Mouse (Mus musculus) olfactory bulb, adult 2 months (tissue): Measurements from ENCODE around the gene Rdm1. TPM values are rescaled to one million over a fixed set of nuclear protein-coding genes. Genes with fewer than 3 reads are reported as not detected.
"Not testable (repeated sequence)": the region's sequence is repeated elsewhere in the genome, so short reads cannot be mapped to it uniquely, and the experiment has no call there.

Experiments used
- H3K27ac ChIP-seq: fragments of 200-500 bp; 2 replicates; pipeline ENCODE4 v1.5.1; 2012; ENCODE audit warnings: low read depth, low read length; ENCODE audit not compliant: insufficient read depth
- H3K4me1 ChIP-seq: fragments of 200-500 bp; 2 replicates; pipeline ENCODE4 v1.6.1; 2012; ENCODE audit warnings: low read length; ENCODE audit not compliant: control insufficient read depth, insufficient read depth
- H3K4me3 ChIP-seq: fragments of 200-500 bp; 2 replicates; pipeline ENCODE4 v1.5.1; 2012; ENCODE audit warnings: mild to moderate bottlenecking, low read depth, low read length, moderate library complexity; ENCODE audit not compliant: insufficient read depth
- CTCF ChIP-seq: fragments of 200-500 bp; IDR thresholded peaks from 2 replicates; pipeline ENCODE4 v1.5.1; 2012; ENCODE audit warnings: low read depth, mild to moderate bottlenecking, low read length, moderate library complexity; ENCODE audit not compliant: insufficient read depth
- POLR2A ChIP-seq: fragments of 200-500 bp; IDR thresholded peaks from 2 replicates; pipeline ENCODE4 v1.6.1; 2012; ENCODE audit warnings: mild to moderate bottlenecking, low read depth, low read length, moderate library complexity; ENCODE audit not compliant: insufficient read depth
- WGBS: fragments of 180-500 bp; shearing (Covaris S2); methylation state at CpG from one replicate; pipeline ENCODE4 v1.1.7; 2018; 5-methylcytosine and 5-hydroxymethylcytosine counted together
- polyA plus RNA-seq: library from polyadenylated mRNA; stranded (reverse); fragments of >200 nt; gene quantifications from 2 replicates; pipeline ENCODE4 v1.2.4, GENCODE M21; 2012; ENCODE audit warnings: low replicate concordance; ENCODE audit not compliant: missing spikeins, insufficient read depth, insufficient read length

The Rdm1 gene
- polyA plus RNA-seq, 1 experiment, result not detected

DNA sequence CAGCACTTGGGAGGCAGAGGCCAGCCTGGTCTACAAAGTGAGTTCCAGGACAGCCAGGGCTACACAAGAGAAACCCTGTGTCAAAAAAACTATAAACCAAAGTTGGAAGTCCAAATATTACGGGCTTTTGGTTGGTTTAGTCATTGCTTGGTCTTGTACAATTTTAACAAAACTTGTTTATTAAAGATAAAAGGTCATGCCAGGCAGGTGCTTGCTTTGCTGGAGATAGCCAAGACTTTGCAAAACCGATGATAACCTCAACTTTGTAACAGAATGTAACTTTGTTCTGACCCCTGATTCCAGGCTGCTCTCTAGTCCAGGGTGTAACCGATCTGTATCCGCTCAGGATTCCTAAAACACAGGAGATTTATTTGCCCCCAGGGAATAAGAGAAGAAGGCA lies 29.4 kb downstream of the Rdm1 start:
- TF ChIP-seq CTCF (no peak), POLR2A (no peak)
- no peak overlapping the region for H3K4me3 ChIP-seq
- 94% methylated on average over 4 of the region's 4 CpGs for WGBS
- no peaks in the 10 kb centered on the region for H3K4me1 ChIP-seq
- H3K27ac ChIP-seq, result no peak overlapping the region

DNA sequence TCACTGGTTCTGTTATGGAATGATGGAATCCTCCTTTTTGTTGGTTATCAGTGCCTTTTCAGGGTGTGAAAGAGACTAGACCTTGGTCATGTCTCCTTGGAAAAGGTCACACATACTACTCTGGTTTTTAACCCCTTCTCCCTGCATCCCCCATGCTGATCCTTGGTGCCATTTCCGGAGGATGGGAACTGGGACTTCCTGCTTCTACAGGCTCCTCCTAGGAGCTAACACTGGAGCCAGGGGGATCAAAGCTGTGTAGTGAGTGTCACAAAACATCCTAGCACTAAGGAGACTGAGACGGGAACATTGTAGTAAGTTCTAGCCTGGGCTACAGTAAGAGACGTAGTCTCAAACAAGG lies 30.5 kb downstream of the Rdm1 start:
- 4% methylated on average over 3 of the region's 3 CpGs for WGBS
- Histone ChIP-seq H3K4me3 (peak overlapping the region; percentile 47), H3K4me1 (no peaks in the 10 kb centered on the region), H3K27ac (peak overlapping the region; percentile 99)
- TF ChIP-seq POLR2A, result no peak
- TF ChIP-seq CTCF, result no peak

- Histone ChIP-seq H3K4me3 (peak overlapping the region; percentile 47), H3K27ac (peak overlapping the region; percentile 99)
- 0 out of 2 replicates have a peak, but pooled peaks have one; percentile 24 for TF ChIP-seq POLR2A
- WGBS, result under 1% methylated on average over 38 of the region's 40 CpGs
- not testable (repeated sequence) for H3K4me1 ChIP-seq
Measured at GRCm38 (mm10) chr11:101657886-101658750, 31.1 kb downstream of the Rdm1 start.

DNA sequence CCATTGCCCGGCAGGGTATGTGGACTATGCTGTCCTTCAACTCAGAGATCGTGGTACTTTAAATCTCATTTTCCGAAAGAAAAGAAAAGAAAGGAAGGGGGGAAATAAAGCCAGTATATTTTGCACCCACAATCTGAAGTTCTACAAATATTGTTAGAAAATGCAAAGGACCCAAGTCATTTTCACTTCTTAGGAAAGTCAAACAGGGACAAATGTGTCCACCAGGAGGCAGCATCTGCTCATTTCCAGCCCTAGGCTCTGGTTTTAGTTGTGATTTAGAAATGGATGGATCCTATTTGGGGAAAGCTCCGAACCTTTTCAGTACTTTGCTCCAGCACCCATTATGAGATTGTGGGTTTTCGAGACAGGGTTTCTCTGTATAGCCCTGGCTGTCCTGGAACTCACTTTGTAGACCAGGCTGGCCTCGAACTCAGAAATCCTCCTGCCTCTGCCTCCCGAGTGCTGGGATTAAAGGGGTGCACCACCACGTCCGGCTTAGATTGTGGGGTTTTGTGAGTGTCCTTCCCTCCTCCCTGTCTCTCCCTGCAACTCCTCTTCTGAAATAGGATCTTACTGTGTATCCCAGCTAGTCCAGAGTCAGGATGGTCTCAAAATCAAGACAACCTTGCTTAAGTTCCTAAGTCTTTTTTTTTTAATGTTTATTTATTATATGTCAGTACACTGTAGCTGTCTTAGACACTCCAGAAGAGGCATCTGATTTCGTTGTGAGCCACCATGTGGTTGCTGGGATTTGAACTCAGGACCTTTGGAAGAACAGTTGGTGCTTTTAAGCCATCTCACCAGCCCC lies 32.0 kb downstream of the Rdm1 start:
- peak overlapping the region; percentile 81 for H3K27ac ChIP-seq
- WGBS, result 27% methylated on average over 10 of the region's 10 CpGs
- TF ChIP-seq POLR2A, result no peak
- no peak for TF ChIP-seq CTCF
- no peaks in the 10 kb centered on the region for H3K4me1 ChIP-seq
- no peak overlapping the region for H3K4me3 ChIP-seq

DNA sequence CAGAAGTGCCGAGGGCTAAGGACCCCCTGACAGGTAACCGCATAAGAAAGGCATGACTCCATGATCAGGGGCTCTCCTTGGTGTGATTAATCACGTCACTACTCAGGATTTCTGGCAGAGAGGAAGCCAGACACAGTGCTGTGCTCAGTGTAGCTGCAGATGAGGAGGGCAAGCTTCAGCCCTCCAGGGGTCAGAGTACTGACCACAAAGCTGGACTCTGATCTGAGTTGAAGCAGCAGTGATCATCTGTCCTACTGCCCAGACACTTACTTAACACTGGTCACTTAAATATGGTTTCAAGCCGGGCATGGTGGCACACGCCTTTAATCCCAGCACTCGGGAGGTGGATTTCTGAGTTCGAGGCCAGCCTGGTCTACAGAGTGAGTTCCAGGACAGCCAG lies 34.2 kb downstream of the Rdm1 start:
- 80% methylated on average over 7 of the region's 7 CpGs for WGBS

GRCm38 (mm10) chr11:101661786-101662185 lies 34.8 kb downstream of the Rdm1 start:
- Histone ChIP-seq H3K4me3 (no peak overlapping the region), H3K4me1 (peaks cover 2% of the 10 kb centered on the region; the same call in 1 of the 2 replicates), H3K27ac (no peak overlapping the region)
- TF ChIP-seq POLR2A (no peak), CTCF (no peak)
- WGBS, result 85% methylated on average over 5 of the region's 5 CpGs

More for the DNA sequence above, 34.2 kb downstream of the Rdm1 start:
- H3K4me1 ChIP-seq, result no peaks in the 10 kb centered on the region
- TF ChIP-seq POLR2A, result no peak
- no peak for TF ChIP-seq CTCF
- H3K4me3 ChIP-seq, result no peak overlapping the region
- H3K27ac ChIP-seq, result no peak overlapping the region

GRCm38 (mm10) chr11:101663229-101664027 lies 36.4 kb downstream of the Rdm1 start:
- H3K4me3 ChIP-seq, result no peak overlapping the region
- 83% methylated on average over 11 of the region's 11 CpGs for WGBS
- TF ChIP-seq CTCF, result no peak
- TF ChIP-seq POLR2A, result no peak
- H3K4me1 ChIP-seq, result peaks cover 12% of the 10 kb centered on the region
- H3K27ac ChIP-seq, result no peak overlapping the region

GRCm38 (mm10) chr11:101664825-101665635 lies 38.0 kb downstream of the Rdm1 start, which contains the start of gene Arl4d:
Gene Arl4d (plus strand): TSS chr11:101665541.
- TF ChIP-seq CTCF, result no peak
- TF ChIP-seq POLR2A, result peak; percentile 100
- Histone ChIP-seq H3K4me1 (peaks cover 24% of the 10 kb centered on the region), H3K27ac (peak within 1 kb of the TSS; percentile 75), H3K4me3 (peak within 1 kb of the TSS; percentile 73)
- 4% methylated on average over 34 of the region's 34 CpGs for WGBS
